Mouse (Mus musculus): Measurements from ENCODE around the gene Prps2. TPM values are rescaled to one million over a fixed set of nuclear protein-coding genes. Genes with fewer than 3 reads are reported as not detected.

The Prps2 gene
- polyA plus RNA-seq, 1 experiment from 2014 or later = 7.1 TPM

GRCm38 (mm10) chrX:167330993-167331392 is 51.6 kb downstream of the Prps2 start:
- no peaks in the 10 kb centered on the region for H3K27me3 ChIP-seq (ENCODE audit: control insufficient read depth, insufficient read depth, low read length)
- no peaks in the 10 kb centered on the region for H3K36me3 ChIP-seq (ENCODE audit: control insufficient read depth, insufficient read depth, low read length)
- H3K4me1 ChIP-seq (ENCODE audit: control insufficient read depth, insufficient read depth, low read length) = no peaks in the 10 kb centered on the region
- H3K4me2 ChIP-seq (ENCODE audit: low read depth, low read length) = no peak overlapping the region
- ATAC-seq (ENCODE audit: low read depth) = no peak
- no peak overlapping the region for H3K27ac ChIP-seq (ENCODE audit: low read depth, low read length)
- no peaks in the 10 kb centered on the region for H3K9me3 ChIP-seq (ENCODE audit: control insufficient read depth, low read length)
- WGBS = 78% methylated on average over 4 of the region's 4 CpGs
- H3K4me3 ChIP-seq (ENCODE audit: low read depth, low read length) = no peak overlapping the region
- no peak overlapping the region for H3K9ac ChIP-seq (replicated peaks; ENCODE audit: low read depth, low read length)

- no peak for ATAC-seq (ENCODE audit: low read depth)
- WGBS = 93% methylated on average over 6 of the region's 6 CpGs
- Histone ChIP-seq H3K27me3 (ENCODE audit: control insufficient read depth, insufficient read depth, low read length) (no peaks in the 10 kb centered on the region), H3K9me3 (ENCODE audit: control insufficient read depth, low read length) (no peaks in the 10 kb centered on the region), H3K4me3 (ENCODE audit: low read depth, low read length) (no peak within 1 kb of the TSS), H3K36me3 (ENCODE audit: control insufficient read depth, insufficient read depth, low read length) (no peaks in the 10 kb centered on the region), H3K27ac (ENCODE audit: low read depth, low read length) (no peak within 1 kb of the TSS), H3K4me1 (ENCODE audit: control insufficient read depth, insufficient read depth, low read length) (no peaks in the 10 kb centered on the region), H3K4me2 (ENCODE audit: low read depth, low read length) (no peak within 1 kb of the TSS), H3K9ac (replicated peaks; ENCODE audit: low read depth, low read length) (no peak within 1 kb of the TSS)
Observed at GRCm38 (mm10) chrX:167330399-167330798, 52.1 kb downstream of the Prps2 start, which contains the start of gene Tlr7. Tlr7 (minus strand) TSS chrX:167330558.

GRCm38 (mm10) chrX:167329620-167330019 is 52.9 kb downstream of the Prps2 start:
- no peaks in the 10 kb centered on the region for H3K36me3 ChIP-seq (ENCODE audit: control insufficient read depth, insufficient read depth, low read length)
- H3K4me3 ChIP-seq (ENCODE audit: low read depth, low read length) = no peak overlapping the region
- no peaks in the 10 kb centered on the region for H3K4me1 ChIP-seq (ENCODE audit: control insufficient read depth, insufficient read depth, low read length)
- no peaks in the 10 kb centered on the region for H3K27me3 ChIP-seq (ENCODE audit: control insufficient read depth, insufficient read depth, low read length)
- no peak overlapping the region for H3K4me2 ChIP-seq (ENCODE audit: low read depth, low read length)
- no peak overlapping the region for H3K27ac ChIP-seq (ENCODE audit: low read depth, low read length)
- no peak overlapping the region for H3K9ac ChIP-seq (replicated peaks; ENCODE audit: low read depth, low read length)
- WGBS = 100% methylated on average over 1 of the region's 1 CpGs
- H3K9me3 ChIP-seq (ENCODE audit: control insufficient read depth, low read length) = no peaks in the 10 kb centered on the region
- ATAC-seq (ENCODE audit: low read depth) = no peak

- H3K27me3 ChIP-seq (ENCODE audit: control insufficient read depth, insufficient read depth, low read length) = no peaks in the 10 kb centered on the region
- no peaks in the 10 kb centered on the region for H3K4me1 ChIP-seq (ENCODE audit: control insufficient read depth, insufficient read depth, low read length)
- no peaks in the 10 kb centered on the region for H3K36me3 ChIP-seq (ENCODE audit: control insufficient read depth, insufficient read depth, low read length)
- H3K4me2 ChIP-seq (ENCODE audit: low read depth, low read length) = no peak overlapping the region
- H3K4me3 ChIP-seq (ENCODE audit: low read depth, low read length) = no peak overlapping the region
- H3K9ac ChIP-seq (replicated peaks; ENCODE audit: low read depth, low read length) = no peak overlapping the region
- H3K9me3 ChIP-seq (ENCODE audit: control insufficient read depth, low read length) = no peaks in the 10 kb centered on the region
- H3K27ac ChIP-seq (ENCODE audit: low read depth, low read length) = no peak overlapping the region
- no peak for ATAC-seq (ENCODE audit: low read depth)
- WGBS = 58% methylated on average over 1 of the region's 1 CpGs
Observed at GRCm38 (mm10) chrX:167329098-167329497, 53.5 kb downstream of the Prps2 start.

GRCm38 (mm10) chrX:167328519-167328918 is 54.0 kb downstream of the Prps2 start:
- Histone ChIP-seq H3K4me3 (ENCODE audit: low read depth, low read length) (no peak overlapping the region), H3K27ac (ENCODE audit: low read depth, low read length) (no peak overlapping the region), H3K9me3 (ENCODE audit: control insufficient read depth, low read length) (no peaks in the 10 kb centered on the region), H3K9ac (replicated peaks; ENCODE audit: low read depth, low read length) (no peak overlapping the region), H3K4me1 (ENCODE audit: control insufficient read depth, insufficient read depth, low read length) (no peaks in the 10 kb centered on the region), H3K27me3 (ENCODE audit: control insufficient read depth, insufficient read depth, low read length) (no peaks in the 10 kb centered on the region), H3K36me3 (ENCODE audit: control insufficient read depth, insufficient read depth, low read length) (no peaks in the 10 kb centered on the region), H3K4me2 (ENCODE audit: low read depth, low read length) (no peak overlapping the region)
- 89% methylated on average over 3 of the region's 3 CpGs for WGBS
- no peak for ATAC-seq (ENCODE audit: low read depth)

GRCm38 (mm10) chrX:167323742-167324141 is 58.8 kb downstream of the Prps2 start:
- no peak overlapping the region for H3K4me3 ChIP-seq (ENCODE audit: low read depth, low read length)
- H3K4me2 ChIP-seq (ENCODE audit: low read depth, low read length) = no peak overlapping the region
- no peaks in the 10 kb centered on the region for H3K36me3 ChIP-seq (ENCODE audit: control insufficient read depth, insufficient read depth, low read length)
- no peak for ATAC-seq (ENCODE audit: low read depth)
- H3K27ac ChIP-seq (ENCODE audit: low read depth, low read length) = no peak overlapping the region
- 32% methylated on average over 1 of the region's 1 CpGs for WGBS
- H3K4me1 ChIP-seq (ENCODE audit: control insufficient read depth, insufficient read depth, low read length) = no peaks in the 10 kb centered on the region
- no peaks in the 10 kb centered on the region for H3K9me3 ChIP-seq (ENCODE audit: control insufficient read depth, low read length)
- no peaks in the 10 kb centered on the region for H3K27me3 ChIP-seq (ENCODE audit: control insufficient read depth, insufficient read depth, low read length)
- no peak overlapping the region for H3K9ac ChIP-seq (replicated peaks; ENCODE audit: low read depth, low read length)

- H3K27me3 ChIP-seq (ENCODE audit: control insufficient read depth, insufficient read depth, low read length) = no peaks in the 10 kb centered on the region
- no peak overlapping the region for H3K27ac ChIP-seq (ENCODE audit: low read depth, low read length)
- no peaks in the 10 kb centered on the region for H3K9me3 ChIP-seq (ENCODE audit: control insufficient read depth, low read length)
- no peak overlapping the region for H3K4me2 ChIP-seq (ENCODE audit: low read depth, low read length)
- H3K4me1 ChIP-seq (ENCODE audit: control insufficient read depth, insufficient read depth, low read length) = no peaks in the 10 kb centered on the region
- H3K36me3 ChIP-seq (ENCODE audit: control insufficient read depth, insufficient read depth, low read length) = no peaks in the 10 kb centered on the region
- 35% methylated on average over 4 of the region's 4 CpGs for WGBS
- ATAC-seq (ENCODE audit: low read depth) = no peak; the same call in 1 of the 2 replicates
- no peak overlapping the region for H3K4me3 ChIP-seq (ENCODE audit: low read depth, low read length)
- H3K9ac ChIP-seq (replicated peaks; ENCODE audit: low read depth, low read length) = no peak overlapping the region
Observed at GRCm38 (mm10) chrX:167321233-167321806, 61.2 kb downstream of the Prps2 start.

GRCm38 (mm10) chrX:167318819-167319396 is 63.6 kb downstream of the Prps2 start:
- Histone ChIP-seq H3K9ac (replicated peaks; ENCODE audit: low read depth, low read length) (no peak overlapping the region), H3K4me1 (ENCODE audit: control insufficient read depth, insufficient read depth, low read length) (no peaks in the 10 kb centered on the region), H3K27ac (ENCODE audit: low read depth, low read length) (no peak overlapping the region), H3K4me2 (ENCODE audit: low read depth, low read length) (no peak overlapping the region), H3K27me3 (ENCODE audit: control insufficient read depth, insufficient read depth, low read length) (no peaks in the 10 kb centered on the region), H3K9me3 (ENCODE audit: control insufficient read depth, low read length) (no peaks in the 10 kb centered on the region), H3K4me3 (ENCODE audit: low read depth, low read length) (no peak overlapping the region), H3K36me3 (ENCODE audit: control insufficient read depth, insufficient read depth, low read length) (no peaks in the 10 kb centered on the region)
- 32% methylated on average over 4 of the region's 4 CpGs for WGBS
- peak; percentile 44; the same call in 1 of the 2 replicates for ATAC-seq (ENCODE audit: low read depth)

- WGBS = 37% methylated on average over 5 of the region's 5 CpGs
- peak; percentile 44; the same call in 1 of the 2 replicates for ATAC-seq (ENCODE audit: low read depth)
- H3K4me1 ChIP-seq (ENCODE audit: control insufficient read depth, insufficient read depth, low read length) = no peaks in the 10 kb centered on the region
- H3K4me2 ChIP-seq (ENCODE audit: low read depth, low read length) = no peak overlapping the region
- no peaks in the 10 kb centered on the region for H3K9me3 ChIP-seq (ENCODE audit: control insufficient read depth, low read length)
- H3K4me3 ChIP-seq (ENCODE audit: low read depth, low read length) = no peak overlapping the region
- no peak overlapping the region for H3K27ac ChIP-seq (ENCODE audit: low read depth, low read length)
- H3K27me3 ChIP-seq (ENCODE audit: control insufficient read depth, insufficient read depth, low read length) = no peaks in the 10 kb centered on the region
- no peak overlapping the region for H3K9ac ChIP-seq (replicated peaks; ENCODE audit: low read depth, low read length)
- no peaks in the 10 kb centered on the region for H3K36me3 ChIP-seq (ENCODE audit: control insufficient read depth, insufficient read depth, low read length)
Observed at GRCm38 (mm10) chrX:167315766-167316165, 66.8 kb downstream of the Prps2 start.

All from neural tube, embryonic 14.5 days (tissue).